Mouse (Mus musculus) hindbrain, embryonic 13.5 days (tissue): ENCODE data around the gene Chchd3. TPM values are rescaled to one million over a fixed set of nuclear protein-coding genes. Genes with fewer than 3 reads are reported as not detected.
A peak's percentile ranks its signal among the peaks of the same experiment; 100 is the strongest.

ENCODE experiments used
- ATAC-seq: fragments of 200-750 bp; cut with Nextera tagmentation; 2 replicates; pipeline ENCODE4 v1.8.0; 2017; ENCODE audit warnings: moderate TSS enrichment; ENCODE audit not compliant: low FRiP score
- H3K27ac ChIP-seq: fragments of 300-500 bp; sonication (generic); 2 replicates; pipeline ENCODE4 v1.5.1; 2015; ENCODE audit warnings: inconsistent platforms, mild to moderate bottlenecking, moderate library complexity
- H3K27me3 ChIP-seq: fragments of 300-500 bp; sonication (generic); 2 replicates; pipeline ENCODE4 v1.6.1; 2015; ENCODE audit warnings: mild to moderate bottlenecking, inconsistent platforms
- H3K36me3 ChIP-seq: fragments of 300-500 bp; sonication (generic); 2 replicates; pipeline ENCODE4 v1.6.1; 2015; ENCODE audit warnings: mild to moderate bottlenecking, inconsistent platforms
- H3K4me1 ChIP-seq: fragments of 300-500 bp; sonication (generic); replicated peaks from 2 replicates; pipeline ENCODE4 v1.6.1; 2015; ENCODE audit warnings: inconsistent platforms
- H3K4me2 ChIP-seq: fragments of 300-500 bp; sonication (generic); 2 replicates; pipeline ENCODE4 v1.6.1; 2015; ENCODE audit warnings: inconsistent platforms, mild to moderate bottlenecking, moderate library complexity
- H3K4me3 ChIP-seq: fragments of 300-500 bp; sonication (generic); 2 replicates; pipeline ENCODE4 v1.5.1; 2015; ENCODE audit warnings: mild to moderate bottlenecking, inconsistent platforms
- H3K9ac ChIP-seq: fragments of 300-500 bp; sonication (generic); 2 replicates; pipeline ENCODE4 v1.6.1; 2015; ENCODE audit warnings: mild to moderate bottlenecking, inconsistent platforms
- H3K9me3 ChIP-seq: fragments of 300-500 bp; sonication (generic); 2 replicates; pipeline ENCODE4 v1.6.1; 2016; ENCODE audit warnings: inconsistent platforms
- WGBS: fragments of 180-500 bp; shearing (Covaris S2); methylation state at CpG from one replicate; pipeline ENCODE4 v1.1.7; 2015; 5-methylcytosine and 5-hydroxymethylcytosine counted together
- polyA plus RNA-seq: library from polyadenylated mRNA; unstranded; fragments of >200 nt; fragmentation: Nextera tagmentation; extraction: Ambion mirVana; gene quantifications from 2 replicates; pipeline ENCODE4 v1.2.1, GENCODE M21; 2015

Gene Chchd3
- polyA plus RNA-seq, 1 experiment from 2014 or later: 108 TPM

GRCm38 (mm10) chr6:32993847-32994246, 66.2 kb downstream of the Chchd3 start:
- 98% methylated on average over 1 of the region's 1 CpGs for WGBS
- Histone ChIP-seq H3K36me3 (no peaks in the 10 kb centered on the region), H3K4me1 (peaks cover 12% of the 10 kb centered on the region; the same call in 1 of the 2 replicates), H3K9me3 (no peaks in the 10 kb centered on the region), H3K4me2 (no peak overlapping the region), H3K9ac (no peak overlapping the region), H3K27me3 (no peaks in the 10 kb centered on the region), H3K4me3 (no peak overlapping the region), H3K27ac (no peak overlapping the region)
- ATAC-seq: no peak

- Histone ChIP-seq H3K27me3 (no peaks in the 10 kb centered on the region), H3K4me3 (no peak overlapping the region), H3K4me2 (no peak overlapping the region), H3K9ac (no peak overlapping the region), H3K9me3 (no peaks in the 10 kb centered on the region), H3K36me3 (no peaks in the 10 kb centered on the region), H3K27ac (peak overlapping the region; percentile 55; the same call in 1 of the 2 replicates), H3K4me1 (0 out of 2 replicates have a peak, but pooled peaks cover 7% of the 10 kb centered on the region)
- ATAC-seq: no peak
- 67% methylated on average over 12 of the region's 12 CpGs for WGBS
Observed at GRCm38 (mm10) chr6:32990061-32990633, 69.9 kb downstream of the Chchd3 start.

GRCm38 (mm10) chr6:32988561-32988960, 71.5 kb downstream of the Chchd3 start:
- Histone ChIP-seq H3K36me3 (no peaks in the 10 kb centered on the region), H3K27me3 (no peaks in the 10 kb centered on the region), H3K4me3 (no peak overlapping the region), H3K9ac (no peak overlapping the region), H3K4me1 (peaks cover 10% of the 10 kb centered on the region), H3K9me3 (no peaks in the 10 kb centered on the region), H3K4me2 (no peak overlapping the region), H3K27ac (no peak overlapping the region)
- 94% methylated on average over 8 of the region's 8 CpGs for WGBS
- ATAC-seq: no peak

GRCm38 (mm10) chr6:32983876-32984275, 76.2 kb downstream of the Chchd3 start:
- H3K9me3 ChIP-seq: no peaks in the 10 kb centered on the region
- H3K4me2 ChIP-seq: no peak overlapping the region
- H3K27ac ChIP-seq: peak overlapping the region; percentile 6; the same call in 1 of the 2 replicates
- no peaks in the 10 kb centered on the region for H3K36me3 ChIP-seq
- no peak overlapping the region for H3K9ac ChIP-seq
- no peak overlapping the region for H3K4me3 ChIP-seq
- WGBS: 57% methylated on average over 5 of the region's 5 CpGs
- no peak for ATAC-seq
- no peaks in the 10 kb centered on the region for H3K27me3 ChIP-seq
- H3K4me1 ChIP-seq: peaks cover 8% of the 10 kb centered on the region

- Histone ChIP-seq H3K27ac (no peak overlapping the region), H3K36me3 (no peaks in the 10 kb centered on the region), H3K9me3 (no peaks in the 10 kb centered on the region), H3K4me2 (no peak overlapping the region), H3K9ac (no peak overlapping the region), H3K4me3 (no peak overlapping the region), H3K4me1 (peaks cover 8% of the 10 kb centered on the region), H3K27me3 (no peaks in the 10 kb centered on the region)
- ATAC-seq: no peak
- 86% methylated on average over 11 of the region's 11 CpGs for WGBS
Observed at GRCm38 (mm10) chr6:32981253-32981652, 78.8 kb downstream of the Chchd3 start.

- Histone ChIP-seq H3K27ac (no peak overlapping the region), H3K4me2 (no peak overlapping the region), H3K36me3 (no peaks in the 10 kb centered on the region), H3K9ac (no peak overlapping the region), H3K4me1 (peaks cover 7% of the 10 kb centered on the region; the same call in 1 of the 2 replicates), H3K27me3 (no peaks in the 10 kb centered on the region), H3K9me3 (no peaks in the 10 kb centered on the region), H3K4me3 (no peak overlapping the region)
- 91% methylated on average over 3 of the region's 3 CpGs for WGBS
- ATAC-seq: no peak
Observed at GRCm38 (mm10) chr6:32978811-32979210, 81.2 kb downstream of the Chchd3 start.

- Histone ChIP-seq H3K9ac (no peak overlapping the region), H3K4me1 (0 out of 2 replicates have a peak, but pooled peaks cover 3% of the 10 kb centered on the region), H3K27me3 (no peaks in the 10 kb centered on the region), H3K27ac (no peak overlapping the region), H3K4me2 (no peak overlapping the region), H3K4me3 (no peak overlapping the region), H3K36me3 (no peaks in the 10 kb centered on the region), H3K9me3 (no peaks in the 10 kb centered on the region)
- ATAC-seq: no peak
Observed at GRCm38 (mm10) chr6:32971926-32972325, 88.1 kb downstream of the Chchd3 start.

GRCm38 (mm10) chr6:32968971-32969370, 91.1 kb downstream of the Chchd3 start:
- no peak for ATAC-seq
- H3K4me2 ChIP-seq: no peak overlapping the region
- H3K4me3 ChIP-seq: no peak overlapping the region
- WGBS: 69% methylated on average over 2 of the region's 2 CpGs
- H3K9me3 ChIP-seq: no peaks in the 10 kb centered on the region
- H3K27ac ChIP-seq: no peak overlapping the region
- no peaks in the 10 kb centered on the region for H3K27me3 ChIP-seq
- no peaks in the 10 kb centered on the region for H3K36me3 ChIP-seq
- H3K9ac ChIP-seq: no peak overlapping the region
- 0 out of 2 replicates have a peak, but pooled peaks cover 3% of the 10 kb centered on the region for H3K4me1 ChIP-seq

GRCm38 (mm10) chr6:32962048-32962447, 98.0 kb downstream of the Chchd3 start:
- no peaks in the 10 kb centered on the region for H3K27me3 ChIP-seq
- 41% methylated on average over 3 of the region's 3 CpGs for WGBS
- no peak for ATAC-seq
- no peak overlapping the region for H3K4me2 ChIP-seq
- no peak overlapping the region for H3K27ac ChIP-seq
- no peaks in the 10 kb centered on the region for H3K9me3 ChIP-seq
- no peaks in the 10 kb centered on the region for H3K36me3 ChIP-seq
- H3K4me1 ChIP-seq: peaks cover 11% of the 10 kb centered on the region
- H3K9ac ChIP-seq: no peak overlapping the region
- H3K4me3 ChIP-seq: no peak overlapping the region

GRCm38 (mm10) chr6:32961477-32961876, 98.6 kb downstream of the Chchd3 start:
- Histone ChIP-seq H3K27me3 (no peaks in the 10 kb centered on the region), H3K36me3 (no peaks in the 10 kb centered on the region), H3K4me3 (no peak overlapping the region), H3K9me3 (no peaks in the 10 kb centered on the region), H3K4me2 (no peak overlapping the region), H3K4me1 (peaks cover 11% of the 10 kb centered on the region), H3K27ac (no peak overlapping the region), H3K9ac (no peak overlapping the region)
- no peak for ATAC-seq
- WGBS: 68% methylated on average over 3 of the region's 3 CpGs

- Histone ChIP-seq H3K4me2 (no peak overlapping the region), H3K27ac (peak overlapping the region; percentile 55), H3K4me3 (no peak overlapping the region), H3K27me3 (no peaks in the 10 kb centered on the region), H3K36me3 (no peaks in the 10 kb centered on the region), H3K4me1 (peaks cover 16% of the 10 kb centered on the region), H3K9ac (no peak overlapping the region), H3K9me3 (no peaks in the 10 kb centered on the region)
- 68% methylated on average over 5 of the region's 5 CpGs for WGBS
- ATAC-seq: no peak
Observed at GRCm38 (mm10) chr6:32959816-32960550, 100.1 kb downstream of the Chchd3 start.

- Histone ChIP-seq H3K4me3 (no peak overlapping the region), H3K27ac (peak overlapping the region; percentile 35; the same call in 1 of the 2 replicates), H3K36me3 (no peaks in the 10 kb centered on the region), H3K4me2 (no peak overlapping the region), H3K27me3 (no peaks in the 10 kb centered on the region), H3K4me1 (peaks cover 12% of the 10 kb centered on the region), H3K9ac (no peak overlapping the region), H3K9me3 (no peaks in the 10 kb centered on the region)
- no peak for ATAC-seq
- WGBS: 26% methylated on average over 3 of the region's 3 CpGs
Observed at GRCm38 (mm10) chr6:32955481-32955880, 104.6 kb downstream of the Chchd3 start.

GRCm38 (mm10) chr6:32950973-32951372, 109.1 kb downstream of the Chchd3 start:
- Histone ChIP-seq H3K9me3 (no peaks in the 10 kb centered on the region), H3K4me1 (peaks cover 15% of the 10 kb centered on the region), H3K4me3 (no peak overlapping the region), H3K9ac (no peak overlapping the region), H3K27ac (no peak overlapping the region), H3K4me2 (no peak overlapping the region), H3K27me3 (no peaks in the 10 kb centered on the region), H3K36me3 (no peaks in the 10 kb centered on the region)
- no peak for ATAC-seq
- 87% methylated on average over 4 of the region's 4 CpGs for WGBS
